Mouse (Mus musculus) right cerebral cortex, postnatal 10 days (tissue): ENCODE results near the gene Sec14l1.

Experiments used
- DNase-seq, 2 experiments: peaks; one replicate each; pipeline ENCODE4 v3.0.0; 2021; ENCODE audit warnings: low spot score in 2 of 2

The Sec14l1 gene

GRCm38 (mm10) chr11:117109179-117109954 is 5.6 kb upstream of the Sec14l1 start:
- DNase-seq = no peak

- DNase-seq = no peak
Observed at GRCm38 (mm10) chr11:117111967-117112648, 2.9 kb upstream of the Sec14l1 start.

- no peak for DNase-seq
Observed at GRCm38 (mm10) chr11:117112649-117113051, 2.3 kb upstream of the Sec14l1 start.

- no peak for DNase-seq
Observed at GRCm38 (mm10) chr11:117113377-117113776, 1.6 kb upstream of the Sec14l1 start.

GRCm38 (mm10) chr11:117114231-117114591 is 757 bp upstream of the Sec14l1 start:
- DNase-seq = no peak

GRCm38 (mm10) chr11:117115346-117116219 is 615 bp downstream of the Sec14l1 start:
- DNase-seq = peak; percentile 83 to 87

GRCm38 (mm10) chr11:117116350-117117303 is 1.7 kb downstream of the Sec14l1 start:
- no peak for DNase-seq

- no peak for DNase-seq
Observed at GRCm38 (mm10) chr11:117117321-117117720, 2.4 kb downstream of the Sec14l1 start.

- DNase-seq = no peak
Observed at GRCm38 (mm10) chr11:117117791-117118190, 2.8 kb downstream of the Sec14l1 start.

GRCm38 (mm10) chr11:117118248-117118647 is 3.3 kb downstream of the Sec14l1 start:
- no peak for DNase-seq

- DNase-seq = no peak
Observed at GRCm38 (mm10) chr11:117118721-117119321, 3.9 kb downstream of the Sec14l1 start.

GRCm38 (mm10) chr11:117119723-117120122 is 4.8 kb downstream of the Sec14l1 start:
- DNase-seq = no peak

GRCm38 (mm10) chr11:117120285-117121163 is 5.6 kb downstream of the Sec14l1 start:
- DNase-seq = no peak

GRCm38 (mm10) chr11:117121164-117121535 is 6.2 kb downstream of the Sec14l1 start:
- DNase-seq = peak; percentile 67 to 70

- no peak for DNase-seq
Observed at GRCm38 (mm10) chr11:117121954-117122353, 7.0 kb downstream of the Sec14l1 start.

GRCm38 (mm10) chr11:117123418-117124085 is 8.6 kb downstream of the Sec14l1 start:
- no peak for DNase-seq

- no peak for DNase-seq
Observed at GRCm38 (mm10) chr11:117124539-117124938, 9.6 kb downstream of the Sec14l1 start.

- no peak for DNase-seq
Observed at GRCm38 (mm10) chr11:117127250-117127837, 12.4 kb downstream of the Sec14l1 start.
